Mouse (Mus musculus): ENCODE data around the gene Tmem39b. TPM values are rescaled to one million over a fixed set of nuclear protein-coding genes. Genes with fewer than 3 reads are reported as not detected.

Gene Tmem39b
- polyA plus RNA-seq, 1 experiment from 2014 or later: 4.6 TPM

- no peaks in the 10 kb centered on the region; the same call in 1 of the 2 replicates for H3K4me1 ChIP-seq (replicated peaks; ENCODE audit: control insufficient read depth, insufficient read depth, low read length)
- ATAC-seq: no peak
- 75% methylated on average over 6 of the region's 6 CpGs for WGBS
These were observed 62.8 kb downstream of the Tmem39b start for GRCm38 (mm10) chr4:129633852-129634251.

DNA sequence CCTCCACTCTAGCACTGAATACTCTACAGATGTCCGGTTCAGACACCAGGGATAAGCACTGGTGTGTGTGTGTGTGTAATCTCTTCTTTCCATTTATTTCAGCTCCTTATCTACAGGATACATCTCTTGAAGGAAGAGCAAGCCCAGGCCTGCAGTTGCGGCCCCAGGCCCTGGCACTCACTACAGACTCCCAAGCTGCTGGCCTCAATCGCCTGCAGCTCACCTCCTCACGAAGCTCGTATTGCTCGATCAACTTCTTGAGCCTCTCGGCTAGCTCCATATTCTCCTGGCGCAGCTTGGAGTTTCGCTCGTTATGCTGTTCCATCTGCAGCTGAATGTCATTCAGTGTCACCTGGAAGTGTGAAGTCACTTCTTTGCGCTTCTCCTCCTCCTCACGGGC lies 64.8 kb downstream of the Tmem39b start:
- no peaks in the 10 kb centered on the region for H3K9me3 ChIP-seq (ENCODE audit: control insufficient read depth)
- peaks cover 88% of the 10 kb centered on the region for H3K36me3 ChIP-seq (ENCODE audit: control insufficient read depth, insufficient read depth)
- WGBS: 88% methylated on average over 12 of the region's 12 CpGs
- TF ChIP-seq CTCF (IDR thresholded peaks at IDR 0.05; ENCODE audit: low read depth): no peak
- H3K4me2 ChIP-seq (replicated peaks; ENCODE audit: low read depth): no peak overlapping the region
- H3K4me1 ChIP-seq (replicated peaks; ENCODE audit: control insufficient read depth, insufficient read depth, low read length): no peaks in the 10 kb centered on the region
- no peak overlapping the region; the same call in 1 of the 2 replicates for H3K27ac ChIP-seq (ENCODE audit: low read depth, low read length)
- H3K4me3 ChIP-seq (ENCODE audit: low read depth, low read length): no peak overlapping the region
- no peak overlapping the region for H3K9ac ChIP-seq (ENCODE audit: low read depth, low read length)
- H3K27me3 ChIP-seq (replicated peaks; ENCODE audit: control insufficient read depth, insufficient read depth, low read length): no peaks in the 10 kb centered on the region
- ATAC-seq: no peak

More at GRCm38 (mm10) chr4:129633852-129634251, 62.8 kb downstream of the Tmem39b start:
- H3K9ac ChIP-seq (ENCODE audit: low read depth, low read length): no peak overlapping the region
- TF ChIP-seq CTCF (IDR thresholded peaks at IDR 0.05; ENCODE audit: low read depth): no peak
- no peaks in the 10 kb centered on the region for H3K9me3 ChIP-seq (ENCODE audit: control insufficient read depth)
- H3K4me2 ChIP-seq (replicated peaks; ENCODE audit: low read depth): no peak overlapping the region
- peaks cover 93% of the 10 kb centered on the region for H3K36me3 ChIP-seq (ENCODE audit: control insufficient read depth, insufficient read depth)
- H3K27ac ChIP-seq (ENCODE audit: low read depth, low read length): peak overlapping the region; percentile 35; the same call in 1 of the 2 replicates
- H3K27me3 ChIP-seq (replicated peaks; ENCODE audit: control insufficient read depth, insufficient read depth, low read length): no peaks in the 10 kb centered on the region
- no peak overlapping the region for H3K4me3 ChIP-seq (ENCODE audit: low read depth, low read length)

DNA sequence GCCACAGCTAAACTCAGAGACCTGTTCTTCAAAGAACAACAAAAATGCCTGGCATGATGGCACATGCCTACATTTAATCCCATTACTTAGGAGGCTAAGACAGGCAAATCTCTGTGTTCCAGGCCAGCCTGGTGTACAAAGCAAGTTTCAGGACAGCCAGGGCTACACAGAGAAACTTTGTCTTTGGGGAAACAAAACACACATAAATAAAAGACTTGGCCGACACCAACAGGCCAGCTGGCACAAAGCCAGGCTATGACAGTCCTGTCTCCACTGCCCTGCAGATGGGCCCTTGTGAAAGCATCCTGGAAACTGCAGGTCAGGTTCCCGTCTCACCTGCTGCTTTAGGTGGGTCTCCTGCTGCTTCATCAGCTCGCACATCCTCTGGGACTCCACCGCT lies 65.7 kb downstream of the Tmem39b start:
- 72% methylated on average over 4 of the region's 4 CpGs for WGBS
- Histone ChIP-seq H3K9me3 (ENCODE audit: control insufficient read depth) (no peaks in the 10 kb centered on the region), H3K36me3 (ENCODE audit: control insufficient read depth, insufficient read depth) (peaks cover 88% of the 10 kb centered on the region)

More for the DNA sequence above, 65.7 kb downstream of the Tmem39b start:
- no peak overlapping the region for H3K4me2 ChIP-seq (replicated peaks; ENCODE audit: low read depth)
- TF ChIP-seq CTCF (IDR thresholded peaks at IDR 0.05; ENCODE audit: low read depth): no peak
- ATAC-seq: no peak
- H3K9ac ChIP-seq (ENCODE audit: low read depth, low read length): no peak overlapping the region
- H3K4me3 ChIP-seq (ENCODE audit: low read depth, low read length): no peak overlapping the region
- H3K27me3 ChIP-seq (replicated peaks; ENCODE audit: control insufficient read depth, insufficient read depth, low read length): no peaks in the 10 kb centered on the region
- H3K4me1 ChIP-seq (replicated peaks; ENCODE audit: control insufficient read depth, insufficient read depth, low read length): no peaks in the 10 kb centered on the region
- H3K27ac ChIP-seq (ENCODE audit: low read depth, low read length): no peak overlapping the region

Small RNA genes lying within 50 kb of the gene (microRNA-seq; reads per million reads assigned to microRNA genes)
- gene Mir7016: not detected

Other genes starting within 250 kb of the Tmem39b start
- 23.6 and 24.8 TPM in 2 replicates for gene Bsdc1, start 235.3 kb downstream of the Tmem39b start, polyA plus RNA-seq (2015; fragmentation: Nextera tagmentation; extraction: Ambion mirVana)
- not detected in 2 replicates for gene Tssk3, start 205.8 kb downstream of the Tmem39b start, polyA plus RNA-seq (2015; fragmentation: Nextera tagmentation; extraction: Ambion mirVana)
- 0.22 TPM in 1 of 2 replicates, not detected in the other for gene Fam229a, start 205.6 kb downstream of the Tmem39b start, polyA plus RNA-seq (2015; fragmentation: Nextera tagmentation; extraction: Ambion mirVana)
- 126 and 142 TPM in 2 replicates for gene Marcksl1, start 183.3 kb downstream of the Tmem39b start, polyA plus RNA-seq (2015; fragmentation: Nextera tagmentation; extraction: Ambion mirVana)
- 89.9 and 91.7 TPM in 2 replicates for gene Hdac1, start 154.1 kb downstream of the Tmem39b start, polyA plus RNA-seq (2015; fragmentation: Nextera tagmentation; extraction: Ambion mirVana)
- gene Lck, start 123.2 kb downstream of the Tmem39b start, polyA plus RNA-seq (2015; fragmentation: Nextera tagmentation; extraction: Ambion mirVana): 3.0 and 3.1 TPM in 2 replicates
- 1.4 and 1.7 TPM in 2 replicates for gene Fam167b, start 118.3 kb downstream of the Tmem39b start, polyA plus RNA-seq (2015; fragmentation: Nextera tagmentation; extraction: Ambion mirVana)
- 139 and 144 TPM in 2 replicates for gene Eif3i, start 96.2 kb downstream of the Tmem39b start, polyA plus RNA-seq (2015; fragmentation: Nextera tagmentation; extraction: Ambion mirVana)
- 135 and 146 TPM in 2 replicates for gene Tmem234, start 96.2 kb downstream of the Tmem39b start, polyA plus RNA-seq (2015; fragmentation: Nextera tagmentation; extraction: Ambion mirVana)
- 1.1 and 1.2 TPM in 2 replicates for gene Dcdc2b, start 82.6 kb downstream of the Tmem39b start, polyA plus RNA-seq (2015; fragmentation: Nextera tagmentation; extraction: Ambion mirVana)
- gene Iqcc, start 77.7 kb downstream of the Tmem39b start, polyA plus RNA-seq (2015; fragmentation: Nextera tagmentation; extraction: Ambion mirVana): 15.9 and 17.9 TPM in 2 replicates
- gene Ccdc28b, start 72.9 kb downstream of the Tmem39b start, polyA plus RNA-seq (2015; fragmentation: Nextera tagmentation; extraction: Ambion mirVana): 29.6 and 32.0 TPM in 2 replicates
- gene Txlna, start 55.8 kb downstream of the Tmem39b start, polyA plus RNA-seq (2015; fragmentation: Nextera tagmentation; extraction: Ambion mirVana): 18.5 and 19.2 TPM in 2 replicates
- gene Kpna6, start 24.1 kb downstream of the Tmem39b start, polyA plus RNA-seq (2015; fragmentation: Nextera tagmentation; extraction: Ambion mirVana): 8.3 and 9.8 TPM in 2 replicates
- gene Khdrbs1, start 45.5 kb upstream of the Tmem39b start, polyA plus RNA-seq (2015; fragmentation: Nextera tagmentation; extraction: Ambion mirVana): 33.9 and 40.0 TPM in 2 replicates
- gene Ptp4a2, start 114.4 kb upstream of the Tmem39b start, polyA plus RNA-seq (2015; fragmentation: Nextera tagmentation; extraction: Ambion mirVana): 321 and 331 TPM in 2 replicates
- not detected in 2 replicates for gene Spocd1, start 232.4 kb upstream of the Tmem39b start, polyA plus RNA-seq (2015; fragmentation: Nextera tagmentation; extraction: Ambion mirVana)